Comparison of ENCODE assay signal across 8 mouse cellular contexts in genomic region chr1:34841709-34842388, GRCm38 (mm10). TPM values are rescaled to one million over a fixed set of nuclear protein-coding genes. Genes with fewer than 3 reads are reported as not detected.
DNase-seq lines count a peak whose midpoint lies in the region; ATAC-seq lines count a peak whose summit lies in the region.

No protein-coding gene starts in this region.

- peaks cover 32% of the 10 kb centered on the region for H3K4me1 ChIP-seq in lung, embryonic 15.5 days
- peaks cover 18% of the 10 kb centered on the region; the same call in 1 of the 2 replicates for H3K4me1 ChIP-seq in embryonic facial prominence, embryonic 14.5 days (ENCODE audit: control insufficient read depth, insufficient read depth, low read length)
- H3K4me1 ChIP-seq in limb, embryonic 13.5 days = peaks cover 45% of the 10 kb centered on the region
- H3K4me1 ChIP-seq in stomach, embryonic 14.5 days (ENCODE audit: control insufficient read depth, insufficient read depth, low read length) = peaks cover 22% of the 10 kb centered on the region; the same call in 1 of the 2 replicates

- H3K27ac ChIP-seq in lung, embryonic 15.5 days = peak overlapping the region; percentile 97
- peak overlapping the region; percentile 98 for H3K27ac ChIP-seq in embryonic facial prominence, embryonic 14.5 days (replicated peaks; ENCODE audit: low read depth, low read length)
- H3K27ac ChIP-seq in limb, embryonic 13.5 days = peak overlapping the region; percentile 97
- H3K27ac ChIP-seq in stomach, embryonic 14.5 days (ENCODE audit: low read length) = peak overlapping the region; percentile 89

- H3K36me3 ChIP-seq in lung, embryonic 15.5 days = peaks cover 3% of the 10 kb centered on the region; the same call in 1 of the 2 replicates
- H3K36me3 ChIP-seq in embryonic facial prominence, embryonic 14.5 days (ENCODE audit: control insufficient read depth, insufficient read depth, low read length) = no peaks in the 10 kb centered on the region
- H3K36me3 ChIP-seq in limb, embryonic 13.5 days = peaks cover 5% of the 10 kb centered on the region; the same call in 1 of the 2 replicates
- no peaks in the 10 kb centered on the region for H3K36me3 ChIP-seq in stomach, embryonic 14.5 days (ENCODE audit: control insufficient read depth, insufficient read depth, low read length)

- DNase-seq in lung, postnatal 10 days = no peak
- DNase-seq in embryonic facial prominence, embryonic 14.5 days (ENCODE audit: low spot score) = peak; percentile 39
- no peak for DNase-seq in spleen, postnatal 36 days (ENCODE audit: low spot score in 2 of 2)
- DNase-seq in ovary, postnatal 10 days (ENCODE audit: low spot score) = no peak

- no peaks in the 10 kb centered on the region for H3K27me3 ChIP-seq in lung, embryonic 15.5 days
- no peaks in the 10 kb centered on the region for H3K27me3 ChIP-seq in embryonic facial prominence, embryonic 14.5 days (replicated peaks; ENCODE audit: control insufficient read depth, insufficient read depth, low read length)
- no peaks in the 10 kb centered on the region for H3K27me3 ChIP-seq in limb, embryonic 13.5 days
- H3K27me3 ChIP-seq in stomach, embryonic 14.5 days (ENCODE audit: control insufficient read depth, insufficient read depth, low read length) = no peaks in the 10 kb centered on the region

- peak overlapping the region; percentile 79 for H3K9ac ChIP-seq in lung, embryonic 15.5 days
- H3K9ac ChIP-seq in embryonic facial prominence, embryonic 14.5 days (ENCODE audit: low read depth, low read length) = peak overlapping the region; percentile 97
- peak overlapping the region; percentile 90 for H3K9ac ChIP-seq in limb, embryonic 13.5 days
- peak overlapping the region; percentile 84 for H3K9ac ChIP-seq in stomach, embryonic 14.5 days (replicated peaks; ENCODE audit: low read depth, low read length)

- ATAC-seq in lung, embryonic 15.5 days (ENCODE audit: borderline replicate concordance, extremely low read depth, low FRiP score, low TSS enrichment) = no peak
- no peak for ATAC-seq in embryonic facial prominence, embryonic 14.5 days (ENCODE audit: low read depth)
- no peak for ATAC-seq in limb, embryonic 13.5 days (ENCODE audit: low FRiP score, low read depth)
- no peak for ATAC-seq in stomach, embryonic 14.5 days (ENCODE audit: insufficient number of reproducible peaks, insufficient read depth, low FRiP score, low read depth)
- no peak for ATAC-seq in monocyte, adult 5-6 weeks (replicated peaks; ENCODE audit: insufficient number of reproducible peaks, low FRiP score, low TSS enrichment, poor library complexity, severe bottlenecking)

- WGBS in lung, embryonic 15.5 days = 1% methylated on average over 12 of the region's 12 CpGs
- under 1% methylated on average over 12 of the region's 12 CpGs for WGBS in embryonic facial prominence, embryonic 14.5 days
- WGBS in limb, embryonic 13.5 days = 0% methylated on average over 12 of the region's 12 CpGs
- WGBS in stomach, embryonic 14.5 days = under 1% methylated on average over 12 of the region's 12 CpGs

- peak overlapping the region; percentile 61 for H3K4me3 ChIP-seq in lung, embryonic 15.5 days
- peak overlapping the region; percentile 84 for H3K4me3 ChIP-seq in embryonic facial prominence, embryonic 14.5 days (ENCODE audit: low read depth, low read length)
- H3K4me3 ChIP-seq in limb, embryonic 13.5 days = peak overlapping the region; percentile 75
- peak overlapping the region; percentile 75 for H3K4me3 ChIP-seq in stomach, embryonic 14.5 days (ENCODE audit: low read depth, low read length)

- peak overlapping the region; percentile 77 for H3K4me2 ChIP-seq in lung, embryonic 15.5 days
- H3K4me2 ChIP-seq in embryonic facial prominence, embryonic 14.5 days (ENCODE audit: low read depth, low read length) = peak overlapping the region; percentile 96
- H3K4me2 ChIP-seq in limb, embryonic 13.5 days (replicated peaks) = peak overlapping the region; percentile 86
- peak overlapping the region; percentile 91 for H3K4me2 ChIP-seq in stomach, embryonic 14.5 days (replicated peaks; ENCODE audit: low read depth, low read length)

- no peaks in the 10 kb centered on the region for H3K9me3 ChIP-seq in lung, embryonic 15.5 days
- H3K9me3 ChIP-seq in embryonic facial prominence, embryonic 14.5 days (ENCODE audit: control insufficient read depth, low read length) = no peaks in the 10 kb centered on the region
- no peaks in the 10 kb centered on the region for H3K9me3 ChIP-seq in limb, embryonic 13.5 days
- H3K9me3 ChIP-seq in stomach, embryonic 14.5 days (ENCODE audit: control insufficient read depth, low read depth, low read length) = no peaks in the 10 kb centered on the region

RNA-seq across cellular contexts. Expression of gene Fam168b, which starts 1.0 kb away (rescaled TPM):
- 72.1 and 74.9 TPM in 2 replicates for polyA plus RNA-seq in lung, embryonic 15.5 days (2015; fragmentation: Nextera tagmentation; extraction: Ambion mirVana)
- polyA plus RNA-seq in embryonic facial prominence, embryonic 14.5 days (2014; fragmentation: Nextera tagmentation; extraction: Ambion mirVana) = 68.1 and 75.1 TPM in 2 replicates
- 91.2 and 99.0 TPM in 2 replicates for polyA plus RNA-seq in limb, embryonic 13.5 days (2015; fragmentation: Nextera tagmentation; extraction: Ambion mirVana)
- 56.1 and 59.8 TPM in 2 replicates for polyA plus RNA-seq in stomach, embryonic 14.5 days (2014; fragmentation: Nextera tagmentation; extraction: Ambion mirVana)
- 101 to 121 TPM (median 108 TPM) in 3 replicates for total RNA-seq in monocyte, adult 5-6 weeks (2017)

RNA-seq across cellular contexts. Expression of gene Plekhb2, which starts 7.9 kb away (rescaled TPM):
- polyA plus RNA-seq in lung, embryonic 15.5 days (2015; fragmentation: Nextera tagmentation; extraction: Ambion mirVana) = 26.7 and 31.8 TPM in 2 replicates
- 18.3 and 18.6 TPM in 2 replicates for polyA plus RNA-seq in embryonic facial prominence, embryonic 14.5 days (2014; fragmentation: Nextera tagmentation; extraction: Ambion mirVana)
- polyA plus RNA-seq in limb, embryonic 13.5 days (2015; fragmentation: Nextera tagmentation; extraction: Ambion mirVana) = 16.2 and 17.9 TPM in 2 replicates
- 30.5 and 33.7 TPM in 2 replicates for polyA plus RNA-seq in stomach, embryonic 14.5 days (2014; fragmentation: Nextera tagmentation; extraction: Ambion mirVana)
- total RNA-seq in monocyte, adult 5-6 weeks (2017) = 32.1 to 49.0 TPM (median 41.0 TPM) in 3 replicates
